Mouse (Mus musculus) bone marrow macrophage, adult 2 months (primary cell): ENCODE results near the gene Ing5. TPM values are rescaled to one million over a fixed set of nuclear protein-coding genes. Genes with fewer than 3 reads are reported as not detected.
"Not testable (repeated sequence)": the region's sequence is repeated elsewhere in the genome, so short reads cannot be mapped to it uniquely, and the experiment has no call there.

Experiments
- H3K27ac ChIP-seq: 2 replicates; pipeline ENCODE4 v1.5.1; 2012; ENCODE audit warnings: low read depth, low read length; ENCODE audit not compliant: insufficient read depth
- H3K4me1 ChIP-seq: 2 replicates; pipeline ENCODE4 v1.6.1; 2012; ENCODE audit warnings: low read length; ENCODE audit not compliant: control insufficient read depth, insufficient read depth
- H3K4me3 ChIP-seq: 2 replicates; pipeline ENCODE4 v1.5.1; 2012; ENCODE audit warnings: mild to moderate bottlenecking, low read length, moderate library complexity; ENCODE audit not compliant: insufficient read depth
- CTCF ChIP-seq: IDR thresholded peaks from 2 replicates; pipeline ENCODE4 v1.5.1; 2012; ENCODE audit warnings: low read depth, mild to moderate bottlenecking, low read length, moderate library complexity
- POLR2A ChIP-seq: IDR thresholded peaks from 2 replicates; pipeline ENCODE4 v1.6.1; 2012; ENCODE audit warnings: mild to moderate bottlenecking, low read depth, low read length, borderline replicate concordance
- polyA plus RNA-seq: library from polyadenylated mRNA; stranded (reverse); fragments of >200 nt; gene quantifications from 2 replicates; pipeline ENCODE4 v1.2.4, GENCODE M21; 2012; ENCODE audit not compliant: missing spikeins, insufficient read depth, insufficient read length

Gene Ing5
- polyA plus RNA-seq, 1 experiment, result 10.7 TPM

GRCm38 (mm10) chr1:93857991-93858390 is 54.2 kb downstream of the Ing5 start:
- Histone ChIP-seq H3K27ac (no peak overlapping the region), H3K4me1 (no peaks in the 10 kb centered on the region), H3K4me3 (no peak overlapping the region)
- TF ChIP-seq CTCF, result no peak
- no peak for TF ChIP-seq POLR2A

- H3K4me1 ChIP-seq, result no peaks in the 10 kb centered on the region
- no peak overlapping the region for H3K4me3 ChIP-seq
- H3K27ac ChIP-seq, result no peak overlapping the region
- TF ChIP-seq POLR2A, result no peak
- TF ChIP-seq CTCF, result no peak
Measured at GRCm38 (mm10) chr1:93859619-93860018, 55.9 kb downstream of the Ing5 start.

GRCm38 (mm10) chr1:93861048-93861447 is 57.3 kb downstream of the Ing5 start, which contains the start of gene Gal3st2:
Gene Gal3st2 (plus strand): TSS chr1:93861306.
- not testable (repeated sequence) for H3K4me1 ChIP-seq, H3K4me3 ChIP-seq, H3K27ac ChIP-seq

Other genes starting within 250 kb of the Ing5 start
- 61.3 and 66.3 TPM in 2 replicates for gene Stk25, start 145.3 kb upstream of the Ing5 start, polyA plus RNA-seq
- 0.63 TPM in 1 of 2 replicates, not detected in the other for gene Bok, start 118.3 kb upstream of the Ing5 start, polyA plus RNA-seq
- 43.8 and 51.6 TPM in 2 replicates for gene Atg4b, start 52.5 kb upstream of the Ing5 start, polyA plus RNA-seq
- gene Thap4, start 49.1 kb upstream of the Ing5 start, polyA plus RNA-seq, result 22.1 and 22.2 TPM in 2 replicates
- gene Dtymk, start 2.0 kb upstream of the Ing5 start, polyA plus RNA-seq, result 36.8 and 46.8 TPM in 2 replicates
- 16.2 and 20.8 TPM in 2 replicates for gene D2hgdh, start 20.9 kb downstream of the Ing5 start, polyA plus RNA-seq
- gene Gal3st2, start 57.3 kb downstream of the Ing5 start, polyA plus RNA-seq, result not detected in 2 replicates
- gene Gal3st2b, start 114.3 kb downstream of the Ing5 start, polyA plus RNA-seq, result not detected in 2 replicates
- 0.08 and 0.13 TPM in 2 replicates for gene Gal3st2c, start 186.5 kb downstream of the Ing5 start, polyA plus RNA-seq
- not detected in 2 replicates for gene Neu4, start 216.5 kb downstream of the Ing5 start, polyA plus RNA-seq
- gene Pdcd1, start 248.6 kb downstream of the Ing5 start, polyA plus RNA-seq, result not detected in 2 replicates